Mouse (Mus musculus) lung, postnatal 0 days (tissue): ENCODE data around the gene Fut8.

Experiments used
- CTCF ChIP-seq: IDR thresholded peaks from 2 replicates; pipeline ENCODE4 v1.5.1; 2016; ENCODE audit warnings: antibody characterized with exemption, mild to moderate bottlenecking
- EP300 ChIP-seq: IDR thresholded peaks from 2 replicates; pipeline ENCODE4 v1.6.1; 2016; ENCODE audit warnings: antibody characterized with exemption, mild to moderate bottlenecking, control low read depth

DNA sequence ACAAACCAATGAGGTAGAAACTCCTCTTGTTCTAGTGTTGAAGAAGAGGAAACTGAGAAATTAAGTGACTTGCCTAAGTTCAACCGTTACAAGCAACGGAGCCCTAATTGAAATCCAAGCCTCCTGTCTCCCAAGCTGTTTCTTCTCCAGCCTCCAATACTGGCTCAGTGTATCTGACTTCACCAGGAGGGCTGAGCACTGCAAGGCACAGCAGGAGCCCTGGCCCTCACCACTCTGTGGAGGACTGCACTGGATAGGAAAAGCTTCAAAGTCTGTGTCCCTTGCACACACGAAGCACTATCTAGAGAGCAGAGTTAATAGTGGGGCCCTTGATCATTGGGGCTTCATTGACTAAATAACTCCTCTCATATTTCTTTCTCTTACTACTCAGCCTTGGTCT, 246.8 kb downstream of the Fut8 start:
- TF ChIP-seq CTCF, result no peak
- no peak for TF ChIP-seq EP300
